Mouse (Mus musculus) left cerebral cortex, adult 9 months (tissue): ENCODE measurements around the gene Runx2.

Experiments used
- DNase-seq, 2 experiments: peaks; one replicate each; pipeline ENCODE4 v3.0.0; 2022; ENCODE audit warnings: low spot score in 2 of 2

Runx2 gene

DNA sequence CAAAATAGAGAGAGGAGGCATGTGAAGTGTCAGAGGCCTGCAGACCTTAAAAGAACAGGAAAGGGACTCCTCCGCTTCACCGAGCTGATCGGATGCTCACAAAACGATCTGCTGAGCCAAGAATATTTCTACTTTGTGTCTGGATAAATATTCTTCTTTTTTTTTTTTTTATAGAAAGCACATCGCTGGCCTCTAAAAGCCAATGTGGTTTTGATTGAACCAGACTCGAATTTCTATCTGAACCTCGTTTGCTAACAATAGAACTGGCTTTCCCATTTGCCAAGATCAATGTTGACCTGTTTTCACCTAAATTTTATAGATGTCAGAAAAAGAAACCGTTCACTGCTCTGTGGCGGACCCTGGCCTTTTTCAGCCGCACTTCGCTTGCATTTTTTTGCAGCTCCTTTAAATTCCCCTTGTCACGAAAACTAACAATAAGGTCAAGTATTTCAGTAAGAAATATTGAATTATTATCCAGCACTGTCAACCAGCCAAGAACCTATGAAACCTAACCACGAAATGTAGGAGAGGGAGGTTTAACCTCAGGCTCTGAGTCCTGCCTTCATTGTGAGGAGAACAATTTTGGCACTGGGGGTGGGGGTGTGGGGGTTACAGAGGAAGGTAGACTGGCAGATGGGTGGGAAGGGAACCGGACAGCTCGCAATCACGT is 222.4 kb downstream of the Runx2 start:
- no peak for DNase-seq

GRCm38 (mm10) chr17:44588470-44588869 is 226.1 kb downstream of the Runx2 start:
- DNase-seq = no peak

DNA sequence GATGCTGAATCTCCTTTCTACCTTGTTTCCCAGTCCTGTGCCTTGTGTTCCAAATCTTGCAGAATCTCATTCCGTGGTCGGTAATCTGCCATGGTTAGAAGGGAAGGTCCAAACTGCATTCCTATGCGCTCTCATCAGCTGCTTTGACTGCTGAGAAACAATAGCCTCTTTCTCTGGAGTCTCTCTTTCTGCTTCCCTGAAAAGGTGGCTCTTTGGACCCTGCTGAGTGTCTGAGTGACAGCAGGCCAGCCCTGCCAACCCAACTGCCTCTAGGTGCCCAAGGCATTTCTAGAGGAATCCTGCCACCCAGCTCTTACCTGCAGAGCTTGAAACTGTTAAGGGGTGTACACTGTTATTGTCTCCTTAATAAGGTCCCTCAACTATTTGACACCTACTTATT is 226.6 kb downstream of the Runx2 start:
- no peak for DNase-seq

- DNase-seq = no peak
Measured at GRCm38 (mm10) chr17:44586196-44586595, 228.4 kb downstream of the Runx2 start.

GRCm38 (mm10) chr17:44584781-44585180 is 229.8 kb downstream of the Runx2 start:
- DNase-seq = no peak

DNA sequence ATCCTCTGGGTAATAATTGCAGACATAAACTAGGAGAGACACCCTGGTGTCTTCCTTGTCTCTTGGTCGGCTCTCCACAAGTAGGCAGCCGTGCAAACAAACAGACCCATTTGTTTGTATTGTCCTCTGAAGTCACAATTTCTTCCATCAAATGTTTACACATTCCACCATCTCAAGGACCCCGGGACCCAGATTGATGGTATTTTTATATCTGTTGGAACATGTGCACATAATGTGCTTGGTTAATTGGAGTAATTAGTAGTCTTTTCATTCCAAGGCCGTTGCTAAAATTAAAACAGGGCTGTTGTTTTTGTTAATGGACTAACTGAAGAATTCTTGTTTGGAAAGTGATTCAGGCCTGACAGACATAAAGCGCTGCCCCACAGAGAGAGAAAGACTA is 236.8 kb downstream of the Runx2 start:
- DNase-seq = no peak

DNA sequence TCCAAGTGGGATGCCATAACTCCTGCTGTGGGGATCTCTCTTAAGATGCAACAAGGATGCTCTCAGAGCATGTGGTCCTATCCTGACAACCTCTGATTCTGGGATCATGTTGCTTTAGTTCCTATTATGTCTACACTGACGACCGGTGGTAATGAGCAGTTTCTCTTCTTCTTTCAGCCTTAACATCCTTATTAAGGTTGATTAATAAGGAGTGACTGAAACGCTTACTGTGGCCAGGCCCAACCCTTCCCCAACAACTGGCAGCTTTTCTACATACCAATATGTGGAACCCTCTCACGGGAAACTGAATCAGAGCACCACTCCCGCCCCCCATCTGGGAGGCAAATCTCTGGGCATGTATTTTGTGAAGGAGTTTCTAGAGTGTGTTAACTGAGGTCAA is 243.7 kb downstream of the Runx2 start:
- no peak for DNase-seq

DNA sequence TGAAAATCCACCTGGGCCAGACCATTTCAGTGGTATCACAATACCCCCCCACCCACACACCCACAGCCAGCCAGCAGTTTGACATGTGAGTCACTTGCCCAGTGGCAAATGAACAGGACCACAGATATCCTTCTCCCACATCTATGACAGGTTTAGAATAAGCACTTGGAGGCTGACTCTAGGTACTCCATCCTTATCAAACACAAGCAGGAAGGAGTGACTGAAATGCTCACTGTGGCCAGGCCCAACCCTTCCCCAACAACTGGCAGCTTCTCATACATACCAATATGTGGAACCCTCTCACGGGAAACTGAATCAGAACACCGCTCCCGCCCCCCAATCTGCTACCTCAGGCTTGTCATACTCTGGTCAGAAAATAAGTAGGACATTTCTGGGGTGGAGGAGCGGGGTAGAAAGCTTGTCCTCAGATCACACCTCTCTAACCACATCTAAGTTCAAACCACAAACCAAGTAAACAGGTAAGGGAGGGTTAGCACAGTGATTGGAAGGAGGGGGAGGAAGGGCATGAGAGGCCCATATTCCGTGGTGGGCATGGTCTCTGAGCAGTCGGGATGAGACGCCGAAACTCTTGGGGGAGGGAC is 245.5 kb downstream of the Runx2 start:
- no peak for DNase-seq

DNA sequence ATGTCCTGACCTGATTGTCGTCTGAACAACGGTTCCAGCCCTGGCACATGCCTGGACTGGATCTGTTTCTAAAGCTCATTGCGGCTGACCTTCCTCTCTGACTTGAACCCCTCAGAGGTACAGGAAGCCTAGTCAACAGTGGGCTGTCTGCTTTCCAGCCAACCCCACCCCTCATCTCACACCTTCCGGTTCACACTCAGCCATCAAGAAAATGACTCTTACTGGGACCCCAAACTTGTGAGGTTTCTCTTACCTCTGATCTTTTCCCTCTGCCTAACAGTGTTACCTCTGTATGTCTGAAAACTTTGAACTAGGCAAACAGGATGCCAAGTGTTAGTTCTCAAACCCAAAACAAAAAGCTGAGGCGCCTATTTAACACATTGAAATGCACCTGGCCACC is 247.6 kb downstream of the Runx2 start:
- DNase-seq = no peak

- no peak for DNase-seq
Measured at GRCm38 (mm10) chr17:44565884-44566515, 248.6 kb downstream of the Runx2 start.

GRCm38 (mm10) chr17:44565311-44565831 is 249.2 kb downstream of the Runx2 start:
- no peak for DNase-seq

DNA sequence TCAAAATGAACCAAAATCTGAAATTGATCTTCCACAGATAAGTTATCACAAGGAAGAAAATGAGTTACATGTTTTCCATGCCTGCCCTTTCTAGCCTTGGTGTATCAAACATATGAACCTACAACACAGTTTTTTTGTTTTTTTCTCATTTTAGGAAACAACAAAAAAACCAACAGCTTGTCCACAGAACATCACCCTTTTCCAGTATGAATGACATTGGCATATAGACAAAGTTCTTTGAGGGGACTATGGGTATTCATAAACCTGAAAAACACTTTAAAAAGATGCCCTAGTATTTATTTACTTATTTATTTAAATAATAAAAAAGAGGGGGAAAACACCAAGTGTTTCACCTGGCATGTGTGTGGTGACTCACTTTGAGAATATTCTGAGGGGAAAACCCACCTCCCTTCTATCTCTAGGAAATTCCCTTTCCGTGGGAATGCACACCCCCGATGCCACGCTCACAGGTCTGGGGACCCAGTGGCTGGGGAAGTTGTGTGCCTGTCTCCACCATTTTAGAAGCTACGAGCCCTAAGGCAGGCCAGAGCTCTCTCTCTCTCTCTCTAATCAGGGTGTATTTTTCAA is 249.9 kb downstream of the Runx2 start:
- no peak for DNase-seq

- DNase-seq = no peak
Measured at GRCm38 (mm10) chr17:44560016-44560415, 254.6 kb downstream of the Runx2 start.

DNA sequence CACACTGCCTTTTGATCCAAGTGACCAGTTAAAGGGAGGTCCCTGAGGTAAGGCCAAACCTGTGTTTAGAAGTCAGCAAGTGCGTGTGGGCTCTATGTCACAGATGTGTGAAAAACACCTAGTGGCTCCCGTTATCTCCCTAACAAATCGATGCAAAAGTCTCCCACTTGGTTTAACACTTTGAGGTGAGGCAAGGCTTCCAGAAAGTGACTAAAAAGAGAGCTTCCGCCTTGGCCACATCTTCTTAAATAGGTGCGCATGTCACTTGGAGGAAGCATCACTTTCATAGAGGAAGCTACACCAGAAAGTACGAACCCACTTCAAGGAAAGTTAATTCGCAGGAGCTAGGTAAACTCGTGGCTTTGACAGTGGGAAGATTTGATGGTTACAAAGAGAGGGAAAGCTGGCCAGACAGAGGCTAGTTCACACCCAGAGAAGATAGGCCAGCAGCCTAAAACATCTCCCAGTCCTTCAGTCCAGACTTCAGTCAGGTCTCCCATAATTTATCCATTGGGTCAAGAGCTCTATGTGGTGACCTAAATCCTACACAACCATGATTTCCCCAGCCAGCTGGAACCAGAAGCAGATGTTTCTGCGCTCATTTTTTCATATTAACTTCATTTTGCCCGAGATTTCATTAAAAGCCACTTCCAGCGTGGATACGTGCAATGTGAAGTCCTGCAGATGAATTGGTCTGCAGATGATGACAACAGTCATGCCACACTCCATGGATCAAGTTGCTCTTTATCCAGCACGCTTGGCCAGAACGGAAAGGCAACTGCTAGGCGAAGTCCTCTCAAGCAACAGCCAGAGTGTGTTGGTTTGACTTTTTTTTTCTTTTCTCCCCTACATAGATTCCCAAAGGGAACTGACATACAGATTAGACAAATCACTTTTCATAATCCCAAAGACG is 257.1 kb downstream of the Runx2 start:
- no peak for DNase-seq

GRCm38 (mm10) chr17:44554941-44555340 is 259.7 kb downstream of the Runx2 start:
- DNase-seq = no peak

DNA sequence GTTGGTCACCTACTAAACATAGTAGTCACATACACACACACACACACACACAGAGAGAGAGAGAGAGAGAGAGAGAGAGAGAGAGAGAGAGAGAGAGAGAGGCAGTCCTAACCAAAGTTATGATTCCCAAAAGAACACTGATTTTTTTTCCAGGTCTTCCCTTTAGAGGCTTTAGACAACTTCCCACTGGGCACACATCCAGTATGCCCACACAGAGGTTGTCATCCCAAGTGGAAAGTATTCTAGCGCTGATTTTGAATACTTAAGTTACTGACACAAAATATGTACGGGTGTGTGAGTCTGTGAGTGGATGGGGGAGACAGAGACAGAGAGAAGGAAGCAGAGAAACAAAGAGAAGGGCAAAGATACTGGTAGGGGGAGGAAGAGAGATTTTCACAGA is 265.0 kb downstream of the Runx2 start:
- no peak for DNase-seq

DNA sequence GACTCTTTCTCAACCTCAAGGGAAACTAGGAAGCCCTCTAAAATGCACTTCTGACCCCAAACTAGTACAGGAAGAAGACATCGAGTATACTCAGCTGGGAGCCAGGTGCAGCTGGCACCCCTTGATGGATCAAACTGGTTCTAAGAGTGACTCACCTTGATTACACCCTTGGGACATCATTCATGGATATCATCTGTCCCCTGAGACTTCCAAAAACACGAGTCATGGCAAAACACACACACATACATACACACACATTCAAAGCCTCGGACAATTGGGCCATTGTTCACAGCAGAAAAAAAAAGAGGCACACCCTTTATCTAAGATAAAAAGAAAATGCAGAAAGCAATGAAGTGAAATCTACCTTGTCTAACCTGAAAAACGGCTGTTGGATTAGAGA is 266.7 kb downstream of the Runx2 start:
- DNase-seq = no peak

GRCm38 (mm10) chr17:44546801-44547200 is 267.8 kb downstream of the Runx2 start:
- DNase-seq = no peak

DNA sequence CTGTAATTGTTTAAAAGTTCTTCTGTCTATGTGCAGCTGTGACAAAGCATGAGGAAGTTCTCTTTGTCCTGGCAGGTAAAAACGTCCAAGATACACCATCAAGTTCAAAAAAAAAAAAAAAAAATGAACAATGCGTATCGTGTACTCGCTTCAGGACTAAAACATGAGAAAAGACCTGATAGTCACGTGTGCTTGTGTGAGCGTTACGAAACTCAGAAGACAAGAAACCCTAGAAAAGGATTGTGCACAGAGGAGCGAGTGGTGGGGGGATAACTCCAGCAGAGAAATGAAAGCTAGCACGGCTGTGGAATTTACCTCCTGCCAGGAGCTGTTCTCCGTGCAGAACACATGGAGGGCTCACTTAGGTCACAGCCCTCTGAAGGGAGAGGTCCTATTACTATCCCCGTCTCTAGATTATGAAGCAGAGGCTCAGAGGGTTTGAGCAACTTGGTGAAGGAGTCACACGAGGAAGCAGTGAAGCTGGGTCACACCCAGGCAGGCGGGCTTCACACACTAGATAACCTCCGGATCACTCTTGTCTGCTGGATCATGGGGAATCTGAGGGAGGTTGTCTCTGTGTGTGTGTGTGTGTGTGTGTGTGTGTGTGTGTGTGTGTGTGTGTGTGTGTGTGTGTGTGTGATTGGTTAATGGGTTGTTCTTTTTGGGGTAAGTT is 269.3 kb downstream of the Runx2 start:
- no peak for DNase-seq

- DNase-seq = no peak
Measured at GRCm38 (mm10) chr17:44542706-44543105, 271.9 kb downstream of the Runx2 start.

GRCm38 (mm10) chr17:44540699-44541098 is 273.9 kb downstream of the Runx2 start:
- no peak for DNase-seq
